Mouse (Mus musculus) G1E-ER4 (cell line): Measurements from ENCODE around the gene Tbca. TPM values are rescaled to one million over a fixed set of nuclear protein-coding genes. Genes with fewer than 3 reads are reported as not detected.

Source experiments
- GATA1 ChIP-seq: IDR thresholded peaks from one replicate; pipeline ENCODE4 v1.8.0; 2012; ENCODE audit warnings: low read length, inconsistent platforms
- polyA plus RNA-seq: library from polyadenylated mRNA; stranded (reverse); fragments of >175 nt; gene quantifications from 2 replicates; pipeline ENCODE4 v1.2.3, GENCODE M21; 2012

The Tbca gene
- polyA plus RNA-seq, 1 experiment = 6.7 TPM

GRCm38 (mm10) chr13:94871806-94872320, 83.2 kb downstream of the Tbca start:
- no peak for TF ChIP-seq GATA1

- TF ChIP-seq GATA1 = no peak
These were observed 83.7 kb downstream of the Tbca start for GRCm38 (mm10) chr13:94872439-94872838.

- TF ChIP-seq GATA1 = no peak
These were observed 84.7 kb downstream of the Tbca start for GRCm38 (mm10) chr13:94873111-94874038.

GRCm38 (mm10) chr13:94874039-94874425, 85.3 kb downstream of the Tbca start:
- no peak for TF ChIP-seq GATA1

- no peak for TF ChIP-seq GATA1
These were observed 86.1 kb downstream of the Tbca start for GRCm38 (mm10) chr13:94874656-94875395.

- no peak for TF ChIP-seq GATA1
These were observed 86.7 kb downstream of the Tbca start, which contains the start of gene Otp for GRCm38 (mm10) chr13:94875396-94875880. Otp (plus strand) TSS chr13:94875602.

GRCm38 (mm10) chr13:94876286-94877210, 87.8 kb downstream of the Tbca start:
- no peak for TF ChIP-seq GATA1

- no peak for TF ChIP-seq GATA1
These were observed 88.5 kb downstream of the Tbca start for GRCm38 (mm10) chr13:94877211-94877590.

GRCm38 (mm10) chr13:94877991-94878745, 89.5 kb downstream of the Tbca start:
- TF ChIP-seq GATA1 = no peak

- TF ChIP-seq GATA1 = no peak
These were observed 92.5 kb downstream of the Tbca start for GRCm38 (mm10) chr13:94881201-94881600.

GRCm38 (mm10) chr13:94882221-94882620, 93.5 kb downstream of the Tbca start:
- TF ChIP-seq GATA1 = no peak

GRCm38 (mm10) chr13:94882711-94883145, 94.0 kb downstream of the Tbca start:
- no peak for TF ChIP-seq GATA1

GRCm38 (mm10) chr13:94883163-94883965, 94.7 kb downstream of the Tbca start:
- no peak for TF ChIP-seq GATA1
